Mouse (Mus musculus) neural tube, embryonic 13.5 days (tissue): ENCODE data around the gene Nrip2. TPM values are rescaled to one million over a fixed set of nuclear protein-coding genes. Genes with fewer than 3 reads are reported as not detected.

Source experiments
- ATAC-seq: fragments of 200-750 bp; cut with Nextera tagmentation; 2 replicates; pipeline ENCODE4 v1.8.0; 2017; ENCODE audit warnings: low read depth, mild to moderate bottlenecking, moderate TSS enrichment, moderate library complexity
- H3K27ac ChIP-seq: fragments of 300-500 bp; sonication (generic); replicated peaks from 2 replicates; pipeline ENCODE4 v1.5.1; 2015; ENCODE audit warnings: moderate library complexity, mild to moderate bottlenecking, inconsistent platforms
- H3K27me3 ChIP-seq: fragments of 300-500 bp; sonication (generic); 2 replicates; pipeline ENCODE4 v1.6.1; 2015; ENCODE audit warnings: mild to moderate bottlenecking, inconsistent platforms
- H3K36me3 ChIP-seq: fragments of 300-500 bp; sonication (generic); 2 replicates; pipeline ENCODE4 v1.6.1; 2015; ENCODE audit warnings: mild to moderate bottlenecking, inconsistent platforms
- H3K4me1 ChIP-seq: fragments of 300-500 bp; sonication (generic); replicated peaks from 2 replicates; pipeline ENCODE4 v1.6.1; 2015; ENCODE audit warnings: inconsistent platforms
- H3K4me2 ChIP-seq: fragments of 300-500 bp; sonication (generic); 2 replicates; pipeline ENCODE4 v1.6.1; 2015; ENCODE audit warnings: inconsistent platforms, mild to moderate bottlenecking, moderate library complexity
- H3K4me3 ChIP-seq: fragments of 300-500 bp; sonication (generic); 2 replicates; pipeline ENCODE4 v1.5.1; 2015; ENCODE audit warnings: mild to moderate bottlenecking, inconsistent platforms
- H3K9ac ChIP-seq: fragments of 300-500 bp; sonication (generic); 2 replicates; pipeline ENCODE4 v1.6.1; 2015; ENCODE audit warnings: moderate library complexity, mild to moderate bottlenecking, inconsistent platforms
- H3K9me3 ChIP-seq: fragments of 300-500 bp; sonication (generic); 2 replicates; pipeline ENCODE4 v1.6.1; 2016; ENCODE audit warnings: inconsistent platforms
- WGBS: fragments of 180-500 bp; shearing (Covaris S2); methylation state at CpG from one replicate; pipeline ENCODE4 v1.1.7; 2015; 5-methylcytosine and 5-hydroxymethylcytosine counted together
- polyA plus RNA-seq: library from polyadenylated mRNA; unstranded; fragments of >200 nt; fragmentation: Nextera tagmentation; extraction: Ambion mirVana; gene quantifications from 2 replicates; pipeline ENCODE4 v1.2.1, GENCODE M21; 2015

The Nrip2 gene
- polyA plus RNA-seq, 1 experiment from 2014 or later: 8.6 TPM

DNA sequence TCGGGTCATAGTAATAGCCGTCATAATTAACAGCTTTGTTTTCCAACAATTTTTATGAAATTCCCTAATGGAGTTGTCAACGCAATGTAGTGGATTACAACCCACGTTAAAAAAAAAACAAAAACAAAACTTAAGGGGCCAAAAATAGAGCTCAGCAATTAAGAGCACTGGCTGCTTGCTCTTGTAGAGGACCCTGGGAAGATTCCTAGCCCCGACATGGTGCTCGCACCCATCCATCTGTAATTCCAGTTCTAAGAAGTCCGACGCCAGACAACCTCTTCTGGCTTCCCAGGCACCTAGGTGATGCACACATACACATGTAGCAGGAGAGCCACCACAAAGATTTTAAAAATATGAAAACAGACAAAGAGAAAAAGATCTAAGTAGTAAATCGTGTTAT, 25.9 kb downstream of the Nrip2 start:
- Histone ChIP-seq H3K9me3 (no peaks in the 10 kb centered on the region), H3K4me3 (peak overlapping the region; percentile 63), H3K36me3 (peaks cover 23% of the 10 kb centered on the region), H3K27me3 (no peaks in the 10 kb centered on the region), H3K4me2 (peak overlapping the region; percentile 74), H3K9ac (peak overlapping the region; percentile 77), H3K27ac (peak overlapping the region; percentile 97), H3K4me1 (peaks cover 18% of the 10 kb centered on the region)
- 17% methylated on average over 9 of the region's 9 CpGs for WGBS
- ATAC-seq: no peak

- Histone ChIP-seq H3K4me1 (peaks cover 19% of the 10 kb centered on the region), H3K4me2 (no peak overlapping the region), H3K36me3 (peaks cover 48% of the 10 kb centered on the region), H3K4me3 (no peak overlapping the region), H3K27me3 (no peaks in the 10 kb centered on the region), H3K9me3 (no peaks in the 10 kb centered on the region), H3K9ac (no peak overlapping the region), H3K27ac (no peak overlapping the region)
- ATAC-seq: no peak
- WGBS: 92% methylated on average over 5 of the region's 5 CpGs
Measured at GRCm38 (mm10) chr6:128427571-128427970, 28.5 kb downstream of the Nrip2 start.

DNA sequence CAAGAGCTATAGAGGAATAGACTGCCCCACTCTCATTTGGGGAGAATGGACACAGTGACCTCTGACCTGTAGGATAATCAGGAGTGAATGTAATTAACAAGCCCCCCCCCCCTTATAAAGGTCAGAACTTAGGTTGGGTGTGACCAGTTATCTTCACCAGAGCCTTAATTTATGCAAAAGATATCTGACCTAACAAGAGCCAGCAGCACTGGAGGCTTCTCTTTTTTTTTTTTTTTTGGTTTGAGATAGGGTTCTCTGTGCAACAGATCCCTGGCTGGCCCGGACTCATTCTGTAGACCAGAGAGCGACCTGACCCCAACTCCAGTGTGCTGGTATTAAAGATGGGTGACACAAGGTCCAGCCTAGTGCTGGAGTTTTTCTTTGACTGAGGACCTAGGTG, 30.2 kb downstream of the Nrip2 start:
- no peak overlapping the region for H3K4me3 ChIP-seq
- H3K4me1 ChIP-seq: peaks cover 13% of the 10 kb centered on the region
- no peak for ATAC-seq
- no peaks in the 10 kb centered on the region for H3K9me3 ChIP-seq
- H3K36me3 ChIP-seq: peaks cover 66% of the 10 kb centered on the region
- no peak overlapping the region for H3K9ac ChIP-seq
- H3K4me2 ChIP-seq: no peak overlapping the region
- H3K27ac ChIP-seq: no peak overlapping the region
- 97% methylated on average over 2 of the region's 2 CpGs for WGBS
- H3K27me3 ChIP-seq: no peaks in the 10 kb centered on the region

GRCm38 (mm10) chr6:128429826-128430225, 30.7 kb downstream of the Nrip2 start:
- H3K27me3 ChIP-seq: no peaks in the 10 kb centered on the region

DNA sequence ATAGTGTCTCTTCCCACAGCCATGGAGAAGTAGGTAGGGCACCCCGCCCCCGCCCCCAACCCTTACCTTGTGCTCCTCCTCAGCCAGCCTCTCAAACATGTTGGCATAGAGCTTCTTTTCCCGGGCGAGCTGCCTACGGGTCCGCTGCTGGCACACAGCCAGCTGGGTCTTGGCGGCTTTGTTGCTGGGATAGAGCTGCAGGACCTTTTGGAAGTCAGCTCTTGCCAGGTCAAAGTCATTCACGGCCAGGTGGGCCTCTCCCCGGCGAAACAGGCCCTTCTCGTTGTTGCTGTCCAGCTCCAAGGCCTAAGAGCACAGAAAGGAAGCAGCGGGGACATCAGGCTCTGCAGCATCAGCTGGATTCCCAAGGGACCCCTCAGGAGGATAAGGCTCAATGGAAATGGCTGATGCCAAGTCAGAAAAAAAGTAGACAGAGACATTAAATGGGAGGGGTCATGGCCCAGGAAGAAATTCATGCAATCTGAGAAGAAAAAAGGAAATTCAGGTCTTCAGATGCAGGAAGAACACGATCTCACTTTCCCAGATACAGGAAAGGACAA, 33.3 kb downstream of the Nrip2 start:
- Histone ChIP-seq H3K9me3 (no peaks in the 10 kb centered on the region), H3K4me1 (peaks cover 30% of the 10 kb centered on the region), H3K4me2 (no peak overlapping the region), H3K27ac (no peak overlapping the region), H3K27me3 (no peaks in the 10 kb centered on the region), H3K36me3 (peaks cover 88% of the 10 kb centered on the region), H3K4me3 (no peak overlapping the region), H3K9ac (no peak overlapping the region)
- ATAC-seq: no peak
- WGBS: 79% methylated on average over 13 of the region's 13 CpGs

More at GRCm38 (mm10) chr6:128429826-128430225, 30.7 kb downstream of the Nrip2 start:
- Histone ChIP-seq H3K4me2 (no peak overlapping the region), H3K36me3 (peaks cover 71% of the 10 kb centered on the region), H3K9me3 (no peaks in the 10 kb centered on the region), H3K4me3 (no peak overlapping the region), H3K27ac (no peak overlapping the region), H3K9ac (no peak overlapping the region), H3K4me1 (peaks cover 13% of the 10 kb centered on the region)
- 92% methylated on average over 6 of the region's 6 CpGs for whole genome bisulfite sequencing
- ATAC-seq: no peak

- peaks cover 80% of the 10 kb centered on the region for H3K36me3 ChIP-seq
- no peaks in the 10 kb centered on the region for H3K27me3 ChIP-seq
- H3K9ac ChIP-seq: no peak overlapping the region
- 96% methylated on average over 13 of the region's 13 CpGs for WGBS
- H3K27ac ChIP-seq: no peak overlapping the region
- no peak overlapping the region for H3K4me3 ChIP-seq
- no peaks in the 10 kb centered on the region for H3K9me3 ChIP-seq
- ATAC-seq: no peak
- H3K4me1 ChIP-seq: peaks cover 30% of the 10 kb centered on the region
- no peak overlapping the region for H3K4me2 ChIP-seq
Measured at GRCm38 (mm10) chr6:128433566-128433965, 34.5 kb downstream of the Nrip2 start.

GRCm38 (mm10) chr6:128435474-128435873, 36.4 kb downstream of the Nrip2 start:
- Histone ChIP-seq H3K36me3 (peaks cover 61% of the 10 kb centered on the region), H3K27ac (no peak overlapping the region; the same call in 1 of the 2 replicates), H3K27me3 (no peaks in the 10 kb centered on the region; the same call in 1 of the 2 replicates), H3K4me1 (peaks cover 40% of the 10 kb centered on the region), H3K9me3 (no peaks in the 10 kb centered on the region), H3K4me3 (peak overlapping the region; percentile 2; the same call in 1 of the 2 replicates), H3K4me2 (no peak overlapping the region), H3K9ac (no peak overlapping the region)
- WGBS: 91% methylated on average over 5 of the region's 5 CpGs
- no peak for ATAC-seq

DNA sequence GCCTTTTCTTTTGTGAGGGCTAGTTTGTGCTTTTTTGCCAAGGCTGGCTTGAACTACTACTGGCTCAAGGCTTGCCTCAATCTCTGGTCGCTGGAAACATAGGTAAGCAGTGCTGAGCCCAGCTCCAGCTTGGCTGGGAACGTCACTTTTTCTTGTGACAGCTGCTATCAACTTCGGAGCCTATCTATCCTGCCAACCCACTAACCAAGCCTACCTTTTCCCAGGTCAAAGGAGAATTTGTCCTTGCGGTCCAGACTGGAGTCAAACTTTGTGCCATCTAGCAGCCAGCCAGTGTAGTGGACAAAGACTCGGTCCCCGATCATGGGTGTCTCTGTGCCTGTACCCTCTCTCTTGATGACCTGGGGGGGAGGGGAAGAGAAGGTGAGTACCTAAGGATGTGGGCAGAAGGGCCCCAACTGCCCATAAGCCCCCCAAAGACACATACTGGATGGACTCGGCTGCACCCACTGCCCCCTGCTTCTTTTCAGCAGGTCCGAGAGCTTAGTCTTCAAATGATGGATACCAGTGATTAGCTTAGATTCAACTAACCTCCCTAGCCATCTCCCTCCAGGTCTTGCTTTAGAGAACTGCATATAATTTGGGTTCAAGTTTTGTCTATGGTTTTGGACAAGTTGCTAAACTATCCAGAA, 37.4 kb downstream of the Nrip2 start:
- ATAC-seq: no peak
- Histone ChIP-seq H3K36me3 (peaks cover 51% of the 10 kb centered on the region), H3K9me3 (no peaks in the 10 kb centered on the region), H3K4me1 (peaks cover 40% of the 10 kb centered on the region), H3K4me2 (peak overlapping the region; percentile 68), H3K9ac (peak overlapping the region; percentile 98), H3K27me3 (no peaks in the 10 kb centered on the region; the same call in 1 of the 2 replicates), H3K4me3 (peak overlapping the region; percentile 99), H3K27ac (no peak overlapping the region)
- 91% methylated on average over 8 of the region's 8 CpGs for WGBS

GRCm38 (mm10) chr6:128437288-128437687, 38.2 kb downstream of the Nrip2 start:
- 7% methylated on average over 10 of the region's 10 CpGs for WGBS
- Histone ChIP-seq H3K36me3 (peaks cover 43% of the 10 kb centered on the region), H3K9ac (peak overlapping the region; percentile 98), H3K27me3 (no peaks in the 10 kb centered on the region; the same call in 1 of the 2 replicates), H3K27ac (peak overlapping the region; percentile 94), H3K4me1 (peaks cover 37% of the 10 kb centered on the region), H3K4me3 (peak overlapping the region; percentile 99), H3K9me3 (no peaks in the 10 kb centered on the region), H3K4me2 (peak overlapping the region; percentile 68)
- no peak for ATAC-seq

DNA sequence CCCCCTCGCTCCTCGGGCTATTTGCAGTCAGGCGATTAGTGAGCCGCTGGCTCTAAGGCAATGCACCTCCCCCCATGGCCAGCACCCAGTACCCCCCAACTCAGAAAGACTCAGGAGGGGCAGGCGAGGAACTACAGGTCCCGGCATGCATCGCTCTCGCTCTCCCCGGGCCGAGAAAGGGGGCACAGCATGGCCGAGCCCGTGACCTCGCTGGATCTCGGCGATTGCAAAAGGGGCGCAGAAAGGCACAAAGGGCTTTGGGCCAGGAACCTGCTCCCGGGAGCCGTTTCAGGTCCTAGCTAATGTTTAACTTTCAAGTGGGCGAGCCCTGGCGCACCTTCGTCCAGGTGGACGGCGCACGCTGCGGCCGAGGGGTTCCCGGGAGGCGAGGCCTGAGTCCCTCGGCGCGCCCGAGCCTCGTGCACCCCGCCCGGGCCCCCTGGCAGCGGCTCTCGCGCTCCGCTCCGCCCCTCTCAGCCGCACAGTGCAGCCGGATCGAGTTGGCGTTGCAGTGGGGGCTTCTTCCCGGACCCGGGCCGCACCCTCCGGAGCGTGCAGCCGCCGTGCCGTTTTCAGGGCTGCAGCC, 38.7 kb downstream of the Nrip2 start:
- ATAC-seq: peak; percentile 79

DNA sequence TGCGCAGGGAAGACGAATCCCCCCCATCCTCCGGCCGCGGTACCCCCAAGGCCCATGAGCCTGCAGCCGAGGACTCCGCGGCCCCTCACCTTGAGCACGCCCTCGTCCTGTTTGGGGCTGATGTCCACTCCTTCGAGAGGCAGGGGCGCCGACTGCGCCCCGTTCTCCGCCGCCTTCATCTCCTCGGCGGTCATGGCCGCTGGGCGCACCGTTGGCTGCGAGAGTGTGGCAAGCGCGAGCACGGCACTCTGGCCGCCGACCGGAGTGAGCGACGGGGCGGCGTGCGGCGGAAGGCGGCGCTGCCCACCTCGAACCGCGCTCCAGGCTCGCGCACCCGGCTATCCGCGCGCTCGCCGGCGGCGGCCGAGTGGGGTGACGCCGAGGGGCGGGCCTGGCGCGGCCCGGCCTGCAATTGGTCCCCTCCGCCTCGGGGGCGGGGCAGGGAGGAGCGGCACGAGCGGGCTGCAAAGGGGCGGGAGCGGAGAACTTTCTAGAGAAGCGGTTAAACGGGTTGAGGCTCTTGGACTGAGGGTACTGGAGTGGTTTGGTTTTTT, 39.3 kb downstream of the Nrip2 start, which contains the start of gene Fkbp4:
Fkbp4 (minus strand) TSS at position 361 of the 554 bp plus-strand sequence.
- WGBS: under 1% methylated on average over 62 of the region's 67 CpGs
- peak; percentile 94 for ATAC-seq
- Histone ChIP-seq H3K9me3 (no peaks in the 10 kb centered on the region), H3K4me3 (peak within 1 kb of the TSS; percentile 99), H3K27me3 (no peaks in the 10 kb centered on the region; the same call in 1 of the 2 replicates), H3K4me2 (peak within 1 kb of the TSS; percentile 68), H3K4me1 (peaks cover 30% of the 10 kb centered on the region), H3K36me3 (peaks cover 32% of the 10 kb centered on the region), H3K27ac (peak within 1 kb of the TSS; percentile 94), H3K9ac (peak within 1 kb of the TSS; percentile 98)

More for the DNA sequence above, 38.7 kb downstream of the Nrip2 start:
- no peaks in the 10 kb centered on the region; the same call in 1 of the 2 replicates for H3K27me3 ChIP-seq
- H3K27ac ChIP-seq: peak overlapping the region; percentile 94
- no peaks in the 10 kb centered on the region for H3K9me3 ChIP-seq
- peak overlapping the region; percentile 99 for H3K4me3 ChIP-seq
- H3K4me2 ChIP-seq: peak overlapping the region; percentile 68
- under 1% methylated on average over 52 of the region's 52 CpGs for WGBS
- peaks cover 31% of the 10 kb centered on the region for H3K4me1 ChIP-seq
- peak overlapping the region; percentile 98 for H3K9ac ChIP-seq
- peaks cover 37% of the 10 kb centered on the region for H3K36me3 ChIP-seq

- Histone ChIP-seq H3K4me1 (peaks cover 30% of the 10 kb centered on the region), H3K27ac (peak overlapping the region; percentile 54), H3K9me3 (no peaks in the 10 kb centered on the region), H3K36me3 (peaks cover 27% of the 10 kb centered on the region), H3K4me2 (peak overlapping the region; percentile 68), H3K9ac (peak overlapping the region; percentile 68), H3K4me3 (peak overlapping the region; percentile 99), H3K27me3 (no peaks in the 10 kb centered on the region; the same call in 1 of the 2 replicates)
- 27% methylated on average over 18 of the region's 18 CpGs for WGBS
- peak; percentile 52 for ATAC-seq
Measured at GRCm38 (mm10) chr6:128438871-128439341, 39.8 kb downstream of the Nrip2 start.
